Mouse (Mus musculus) lung, embryonic 14.5 days (tissue): ENCODE measurements around the gene Tnn. TPM values are rescaled to one million over a fixed set of nuclear protein-coding genes. Genes with fewer than 3 reads are reported as not detected.

ENCODE experiments used
- ATAC-seq: fragments of 200-750 bp; cut with Nextera tagmentation; 2 replicates; pipeline ENCODE4 v1.8.0; 2017; ENCODE audit warnings: mild to moderate bottlenecking, moderate TSS enrichment, moderate library complexity; ENCODE audit not compliant: insufficient read depth
- DNase-seq: peaks from one replicate; pipeline ENCODE4 v3.0.0-alpha.2; 2015
- H3K27ac ChIP-seq: fragments of 300-500 bp; sonication (generic); 2 replicates; pipeline ENCODE4 v1.5.1; 2014; ENCODE audit warnings: low read depth, mild to moderate bottlenecking, moderate library complexity
- H3K27me3 ChIP-seq: fragments of 300-500 bp; sonication (generic); 2 replicates; pipeline ENCODE4 v1.6.1; 2014; ENCODE audit warnings: low read length, control low read depth; ENCODE audit not compliant: insufficient read depth
- H3K36me3 ChIP-seq: fragments of 300-500 bp; sonication (generic); 2 replicates; pipeline ENCODE4 v1.6.1; 2014; ENCODE audit warnings: control low read depth; ENCODE audit not compliant: insufficient read depth
- H3K4me1 ChIP-seq: fragments of 300-500 bp; sonication (generic); 2 replicates; pipeline ENCODE4 v1.6.1; 2014; ENCODE audit warnings: antibody characterized with exemption, control low read depth; ENCODE audit not compliant: insufficient read depth
- H3K4me2 ChIP-seq: fragments of 300-500 bp; sonication (generic); 2 replicates; pipeline ENCODE4 v1.6.1; 2014; ENCODE audit warnings: mild to moderate bottlenecking
- H3K4me3 ChIP-seq: fragments of 300-500 bp; sonication (generic); 2 replicates; pipeline ENCODE4 v1.5.1; 2014; ENCODE audit warnings: low read depth, low read length
- H3K9ac ChIP-seq: fragments of 300-500 bp; sonication (generic); 2 replicates; pipeline ENCODE4 v1.6.1; 2014
- H3K9me3 ChIP-seq: fragments of 300-500 bp; sonication (generic); 2 replicates; pipeline ENCODE4 v1.6.1; 2016; ENCODE audit warnings: low read depth, low read length, control low read depth
- CTCF ChIP-seq: IDR thresholded peaks from 2 replicates; pipeline ENCODE4 v1.5.1; 2016; ENCODE audit warnings: antibody characterized with exemption, low read depth
- WGBS: fragments of 180-500 bp; shearing (Covaris S2); extraction: QIAGEN DNeasy Blood & Tissue Kit; methylation state at CpG from one replicate; pipeline ENCODE4 v1.1.7; 2014; 5-methylcytosine and 5-hydroxymethylcytosine counted together
- polyA plus RNA-seq: library from polyadenylated mRNA; unstranded; fragments of >200 nt; fragmentation: Nextera tagmentation; extraction: Ambion mirVana; gene quantifications from 2 replicates; pipeline ENCODE4 v1.2.1, GENCODE M21; 2014

Tnn gene
- 0.46 and 0.57 TPM in 2 replicates for polyA plus RNA-seq

DNA sequence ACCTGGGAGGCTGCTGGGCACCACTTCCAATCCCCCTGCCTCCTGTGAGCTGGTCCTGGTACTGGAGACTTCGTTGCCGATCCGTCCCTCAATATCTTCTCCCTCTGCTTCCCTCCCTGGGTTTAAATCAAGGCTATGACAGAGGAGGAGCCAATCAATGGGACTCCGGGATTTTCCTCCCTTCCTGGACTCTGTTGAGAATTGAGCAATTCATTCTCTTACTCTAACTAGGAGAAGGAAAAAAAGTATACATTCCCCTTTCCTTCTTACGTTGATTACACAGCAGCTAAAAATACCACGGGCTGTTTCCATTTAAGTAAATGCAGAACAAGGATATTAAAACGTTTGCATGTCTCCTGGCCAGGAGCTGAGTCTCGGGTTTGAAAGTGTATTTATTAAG, at the start of gene Tnn:
Tnn (minus strand) TSS at position 101 of the 400 bp plus-strand sequence.
- Histone ChIP-seq H3K27ac (no peak within 1 kb of the TSS), H3K4me3 (no peak within 1 kb of the TSS), H3K4me2 (no peak within 1 kb of the TSS), H3K4me1 (no peaks in the 10 kb centered on the region), H3K9ac (no peak within 1 kb of the TSS), H3K27me3 (no peaks in the 10 kb centered on the region), H3K9me3 (no peaks in the 10 kb centered on the region), H3K36me3 (no peaks in the 10 kb centered on the region)
- ATAC-seq = no peak
- WGBS = 47% methylated on average over 8 of the region's 8 CpGs
- DNase-seq = no peak
- TF ChIP-seq CTCF = no peak

GRCm38 (mm10) chr1:160195337-160195663, 41.9 kb upstream of the Tnn start:
- no peak for ATAC-seq

GRCm38 (mm10) chr1:160194529-160195336, 41.4 kb upstream of the Tnn start, which contains the start of gene Mrps14:
Gene Mrps14 (plus strand): TSS chr1:160195215.
- H3K36me3 ChIP-seq = peaks cover 19% of the 10 kb centered on the region
- peak; percentile 82 for TF ChIP-seq CTCF
- H3K9me3 ChIP-seq = no peaks in the 10 kb centered on the region
- no peaks in the 10 kb centered on the region for H3K4me1 ChIP-seq
- ATAC-seq (peak; percentile 99), DNase-seq (peak; percentile 100)
- WGBS = 6% methylated on average over 31 of the region's 31 CpGs
- H3K4me2 ChIP-seq = peak within 1 kb of the TSS; percentile 69
- peak within 1 kb of the TSS; percentile 87 for H3K4me3 ChIP-seq
- no peaks in the 10 kb centered on the region for H3K27me3 ChIP-seq
- H3K27ac ChIP-seq = peak within 1 kb of the TSS; percentile 71
- H3K9ac ChIP-seq = peak within 1 kb of the TSS; percentile 90

More at GRCm38 (mm10) chr1:160195337-160195663, 41.9 kb upstream of the Tnn start:
- Histone ChIP-seq H3K36me3 (peaks cover 22% of the 10 kb centered on the region), H3K27ac (peak overlapping the region; percentile 71), H3K9ac (peak overlapping the region; percentile 90), H3K27me3 (no peaks in the 10 kb centered on the region), H3K4me2 (peak overlapping the region; percentile 69), H3K9me3 (no peaks in the 10 kb centered on the region), H3K4me3 (peak overlapping the region; percentile 87), H3K4me1 (no peaks in the 10 kb centered on the region)
- no peak for TF ChIP-seq CTCF
- under 1% methylated on average over 13 of the region's 13 CpGs for WGBS
- no peak for DNase-seq

DNA sequence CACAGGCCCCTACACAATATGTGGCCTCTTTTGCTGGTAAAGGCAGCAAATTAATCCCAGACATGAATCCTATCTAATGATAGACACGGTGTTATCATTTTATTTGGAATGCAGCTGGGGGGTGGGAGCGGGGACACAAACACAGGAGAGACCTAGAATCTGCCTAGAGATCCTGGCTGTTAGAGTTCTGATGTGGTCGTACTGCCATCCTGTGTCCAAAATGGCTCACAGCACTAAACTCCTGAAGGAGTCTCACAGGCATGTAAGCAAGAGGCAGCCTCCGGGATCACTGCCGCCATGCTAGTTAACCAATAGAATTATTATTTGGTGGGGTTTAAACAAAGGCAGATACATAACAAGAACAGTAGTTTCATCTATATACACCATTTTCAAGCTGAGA, 31.1 kb upstream of the Tnn start:
- Histone ChIP-seq H3K9me3 (no peaks in the 10 kb centered on the region), H3K27ac (no peak overlapping the region), H3K4me1 (no peaks in the 10 kb centered on the region), H3K4me2 (no peak overlapping the region), H3K36me3 (no peaks in the 10 kb centered on the region), H3K27me3 (no peaks in the 10 kb centered on the region), H3K4me3 (no peak overlapping the region), H3K9ac (no peak overlapping the region)
- peak; percentile 77 for TF ChIP-seq CTCF
- 12% methylated on average over 5 of the region's 5 CpGs for WGBS
- ATAC-seq = peak; percentile 82; the same call in 1 of the 2 replicates
- peak; percentile 82 for DNase-seq

DNA sequence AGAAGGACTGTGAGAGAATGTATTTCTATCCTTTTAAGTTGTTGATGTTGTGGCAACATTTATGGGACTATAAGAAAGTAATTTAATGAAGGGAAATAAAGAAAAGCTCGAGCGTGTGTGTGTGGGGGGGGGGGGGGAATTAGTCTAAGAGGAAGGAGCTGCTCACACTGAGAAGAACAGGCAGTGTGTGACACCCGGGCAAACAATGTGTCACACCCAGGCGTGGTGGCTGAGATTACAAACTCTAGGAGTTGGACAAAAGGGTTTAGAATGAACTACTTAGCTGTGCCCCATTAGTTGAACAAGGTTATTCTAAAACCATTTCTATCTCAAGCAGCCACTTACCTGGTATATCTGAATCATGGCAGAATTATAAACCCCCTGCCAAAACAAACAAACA, 27.8 kb upstream of the Tnn start:
- H3K4me2 ChIP-seq = no peak overlapping the region
- no peaks in the 10 kb centered on the region for H3K27me3 ChIP-seq
- no peak overlapping the region for H3K4me3 ChIP-seq
- TF ChIP-seq CTCF = no peak
- ATAC-seq (no peak), DNase-seq (no peak)
- H3K36me3 ChIP-seq = no peaks in the 10 kb centered on the region
- no peak overlapping the region for H3K9ac ChIP-seq
- no peak overlapping the region for H3K27ac ChIP-seq
- WGBS = 63% methylated on average over 4 of the region's 4 CpGs
- no peaks in the 10 kb centered on the region for H3K9me3 ChIP-seq
- H3K4me1 ChIP-seq = no peaks in the 10 kb centered on the region

GRCm38 (mm10) chr1:160176903-160177302, 23.5 kb upstream of the Tnn start:
- TF ChIP-seq CTCF = no peak
- Histone ChIP-seq H3K9me3 (no peaks in the 10 kb centered on the region), H3K9ac (no peak overlapping the region), H3K36me3 (no peaks in the 10 kb centered on the region), H3K4me2 (no peak overlapping the region), H3K4me1 (no peaks in the 10 kb centered on the region), H3K27ac (no peak overlapping the region), H3K4me3 (no peak overlapping the region), H3K27me3 (no peaks in the 10 kb centered on the region)
- WGBS = 74% methylated on average over 8 of the region's 8 CpGs
- no peak for ATAC-seq
- DNase-seq = no peak

GRCm38 (mm10) chr1:160166600-160166999, 13.2 kb upstream of the Tnn start:
- Histone ChIP-seq H3K4me2 (no peak overlapping the region), H3K9me3 (no peaks in the 10 kb centered on the region), H3K36me3 (no peaks in the 10 kb centered on the region), H3K27ac (no peak overlapping the region), H3K4me1 (no peaks in the 10 kb centered on the region), H3K4me3 (no peak overlapping the region), H3K27me3 (no peaks in the 10 kb centered on the region), H3K9ac (no peak overlapping the region)
- no peak for ATAC-seq
- no peak for DNase-seq
- TF ChIP-seq CTCF = no peak
- WGBS = 62% methylated on average over 3 of the region's 5 CpGs
